Mouse (Mus musculus): ENCODE measurements at regions not wholly inside any gene's neighbourhood (a gene's known extent, or its start where the extent isn't known, plus 50 kb on each side); places are given as distances from the start of the nearest gene placed in this dataset.
"Not testable (repeated sequence)": the region's sequence is repeated elsewhere in the genome, so short reads cannot be mapped to it uniquely, and the experiment has no call there.

- WGBS: 30% methylated on average over 6 of the region's 6 CpGs
- H3K27me3 ChIP-seq (ENCODE audit: control insufficient read depth, insufficient read depth, low read length): no peaks in the 10 kb centered on the region
These were observed 50.2 kb upstream of the Agps start for GRCm38 (mm10) chr2:75781781-75782211.

GRCm38 (mm10) chr2:75781078-75781477 lies 50.9 kb upstream of the Agps start:
- Histone ChIP-seq H3K4me3 (ENCODE audit: low read depth, low read length) (no peak overlapping the region), H3K27ac (ENCODE audit: insufficient read depth, low read depth, low read length) (no peak overlapping the region), H3K4me1 (ENCODE audit: control insufficient read depth, insufficient read depth, insufficient read length, low read length) (peaks cover 17% of the 10 kb centered on the region; the same call in 1 of the 2 replicates), H3K36me3 (ENCODE audit: control insufficient read depth, insufficient read depth, low read length) (no peaks in the 10 kb centered on the region), H3K27me3 (ENCODE audit: control insufficient read depth, insufficient read depth, low read length) (no peaks in the 10 kb centered on the region)
- WGBS: 0% methylated on average over 3 of the region's 3 CpGs
- TF ChIP-seq CTCF (IDR thresholded peaks at IDR 0.05; ENCODE audit: extremely low read depth, insufficient read length, insufficient replicate concordance, low read depth, low read length) (peak; percentile 46; the same call in 1 of the 2 replicates), POLR2A (IDR thresholded peaks at IDR 0.05; ENCODE audit: low read depth, low read length) (no peak)

More at GRCm38 (mm10) chr2:75781781-75782211, 50.2 kb upstream of the Agps start:
- H3K4me3 ChIP-seq (ENCODE audit: low read depth, low read length): no peak overlapping the region
- H3K27ac ChIP-seq (ENCODE audit: insufficient read depth, low read depth, low read length): no peak overlapping the region; the same call in 1 of the 2 replicates
- TF ChIP-seq POLR2A (IDR thresholded peaks at IDR 0.05; ENCODE audit: low read depth, low read length): no peak
- no peak for TF ChIP-seq CTCF (IDR thresholded peaks at IDR 0.05; ENCODE audit: extremely low read depth, insufficient read length, insufficient replicate concordance, low read depth, low read length)
- peaks cover 12% of the 10 kb centered on the region; the same call in 1 of the 2 replicates for H3K4me1 ChIP-seq (ENCODE audit: control insufficient read depth, insufficient read depth, insufficient read length, low read length)
- H3K36me3 ChIP-seq (ENCODE audit: control insufficient read depth, insufficient read depth, low read length): no peaks in the 10 kb centered on the region

GRCm38 (mm10) chr2:75778628-75779027 lies 53.3 kb upstream of the Agps start:
- H3K27ac ChIP-seq (ENCODE audit: insufficient read depth, low read depth, low read length); H3K27me3 ChIP-seq (ENCODE audit: control insufficient read depth, insufficient read depth, low read length); H3K36me3 ChIP-seq (ENCODE audit: control insufficient read depth, insufficient read depth, low read length); H3K4me3 ChIP-seq (ENCODE audit: low read depth, low read length): not testable (repeated sequence)
- H3K4me1 ChIP-seq (ENCODE audit: control insufficient read depth, insufficient read depth, insufficient read length, low read length): peaks cover 19% of the 10 kb centered on the region; the same call in 1 of the 2 replicates
- WGBS: 88% methylated on average over 3 of the region's 3 CpGs

GRCm38 (mm10) chr2:75777040-75777451 lies 54.9 kb upstream of the Agps start:
- H3K36me3 ChIP-seq (ENCODE audit: control insufficient read depth, insufficient read depth, low read length): no peaks in the 10 kb centered on the region
- TF ChIP-seq CTCF (IDR thresholded peaks at IDR 0.05; ENCODE audit: extremely low read depth, insufficient read length, insufficient replicate concordance, low read depth, low read length) (0 out of 2 replicates have a peak, but pooled peaks have one; percentile 6), POLR2A (IDR thresholded peaks at IDR 0.05; ENCODE audit: low read depth, low read length) (no peak)
- H3K27ac ChIP-seq (ENCODE audit: insufficient read depth, low read depth, low read length): peak overlapping the region; percentile 7
- WGBS: 5% methylated on average over 5 of the region's 6 CpGs
- H3K4me3 ChIP-seq (ENCODE audit: low read depth, low read length): peak overlapping the region; percentile 40
- H3K27me3 ChIP-seq (ENCODE audit: control insufficient read depth, insufficient read depth, low read length): no peaks in the 10 kb centered on the region
- H3K4me1 ChIP-seq (ENCODE audit: control insufficient read depth, insufficient read depth, insufficient read length, low read length): peaks cover 30% of the 10 kb centered on the region; the same call in 1 of the 2 replicates

GRCm38 (mm10) chr2:75776533-75776932 lies 55.4 kb upstream of the Agps start:
- no peaks in the 10 kb centered on the region for H3K36me3 ChIP-seq (ENCODE audit: control insufficient read depth, insufficient read depth, low read length)
- no peak for TF ChIP-seq POLR2A (IDR thresholded peaks at IDR 0.05; ENCODE audit: low read depth, low read length)
- no peak for TF ChIP-seq CTCF (IDR thresholded peaks at IDR 0.05; ENCODE audit: extremely low read depth, insufficient read length, insufficient replicate concordance, low read depth, low read length)
- WGBS: 18% methylated on average over 12 of the region's 12 CpGs
- no peak overlapping the region for H3K4me3 ChIP-seq (ENCODE audit: low read depth, low read length)
- H3K27me3 ChIP-seq (ENCODE audit: control insufficient read depth, insufficient read depth, low read length): no peaks in the 10 kb centered on the region
- peaks cover 31% of the 10 kb centered on the region; the same call in 1 of the 2 replicates for H3K4me1 ChIP-seq (ENCODE audit: control insufficient read depth, insufficient read depth, insufficient read length, low read length)
- H3K27ac ChIP-seq (ENCODE audit: insufficient read depth, low read depth, low read length): peak overlapping the region; percentile 7

GRCm38 (mm10) chr2:75775217-75775616 lies 56.8 kb upstream of the Agps start:
- Histone ChIP-seq H3K27me3 (ENCODE audit: control insufficient read depth, insufficient read depth, low read length) (no peaks in the 10 kb centered on the region), H3K36me3 (ENCODE audit: control insufficient read depth, insufficient read depth, low read length) (no peaks in the 10 kb centered on the region), H3K4me3 (ENCODE audit: low read depth, low read length) (no peak overlapping the region), H3K4me1 (ENCODE audit: control insufficient read depth, insufficient read depth, insufficient read length, low read length) (peaks cover 36% of the 10 kb centered on the region; the same call in 1 of the 2 replicates), H3K27ac (ENCODE audit: insufficient read depth, low read depth, low read length) (no peak overlapping the region)
- TF ChIP-seq POLR2A (IDR thresholded peaks at IDR 0.05; ENCODE audit: low read depth, low read length) (no peak), CTCF (IDR thresholded peaks at IDR 0.05; ENCODE audit: extremely low read depth, insufficient read length, insufficient replicate concordance, low read depth, low read length) (no peak)
- 9% methylated on average over 1 of the region's 1 CpGs for WGBS

- peaks cover 44% of the 10 kb centered on the region; the same call in 1 of the 2 replicates for H3K4me1 ChIP-seq (ENCODE audit: control insufficient read depth, insufficient read depth, insufficient read length, low read length)
- H3K27ac ChIP-seq (ENCODE audit: insufficient read depth, low read depth, low read length): peak overlapping the region; percentile 97; the same call in 1 of the 2 replicates
- H3K36me3 ChIP-seq (ENCODE audit: control insufficient read depth, insufficient read depth, low read length): no peaks in the 10 kb centered on the region
- no peak overlapping the region for H3K4me3 ChIP-seq (ENCODE audit: low read depth, low read length)
- TF ChIP-seq POLR2A (IDR thresholded peaks at IDR 0.05; ENCODE audit: low read depth, low read length) (no peak), CTCF (IDR thresholded peaks at IDR 0.05; ENCODE audit: extremely low read depth, insufficient read length, insufficient replicate concordance, low read depth, low read length) (no peak)
- WGBS: 81% methylated on average over 5 of the region's 5 CpGs
- H3K27me3 ChIP-seq (ENCODE audit: control insufficient read depth, insufficient read depth, low read length): no peaks in the 10 kb centered on the region
These were observed 58.5 kb upstream of the Agps start for GRCm38 (mm10) chr2:75773431-75773830.

Measured in small intestine, adult 2 months (tissue).